Mouse (Mus musculus) hindbrain, embryonic 10.5 days (tissue): ENCODE results near the gene Olfr688. TPM values are rescaled to one million over a fixed set of nuclear protein-coding genes. Genes with fewer than 3 reads are reported as not detected.

Experiments used
- DNase-seq: peaks from one replicate; pipeline ENCODE4 v3.0.0-alpha.2; 2017; ENCODE audit warnings: low spot score
- H3K27ac ChIP-seq: fragments of 300-500 bp; sonication (generic); 2 replicates; pipeline ENCODE4 v1.5.1; 2016; ENCODE audit warnings: mild to moderate bottlenecking, moderate library complexity
- H3K27me3 ChIP-seq: fragments of 300-500 bp; sonication (generic); 2 replicates; pipeline ENCODE4 v1.6.1; 2016; ENCODE audit warnings: mild to moderate bottlenecking; ENCODE audit not compliant: poor library complexity, insufficient read depth, severe bottlenecking
- H3K36me3 ChIP-seq: fragments of 300-500 bp; sonication (generic); 2 replicates; pipeline ENCODE4 v1.6.1; 2016; ENCODE audit warnings: mild to moderate bottlenecking, moderate library complexity
- H3K4me1 ChIP-seq: fragments of 300-500 bp; sonication (generic); replicated peaks from 2 replicates; pipeline ENCODE4 v1.6.1; 2016; ENCODE audit warnings: mild to moderate bottlenecking
- H3K4me3 ChIP-seq: fragments of 300-500 bp; sonication (generic); 2 replicates; pipeline ENCODE4 v1.5.1; 2016; ENCODE audit warnings: mild to moderate bottlenecking, moderate library complexity
- H3K9me3 ChIP-seq: fragments of 300-500 bp; sonication (generic); 2 replicates; pipeline ENCODE4 v1.6.1; 2016; ENCODE audit warnings: mild to moderate bottlenecking, moderate library complexity
- WGBS: fragments of 180-500 bp; shearing (Covaris S2); methylation state at CpG from one replicate; pipeline ENCODE4 v1.1.7; 2016; 5-methylcytosine and 5-hydroxymethylcytosine counted together
- polyA plus RNA-seq: library from polyadenylated mRNA; unstranded; fragments of >200 nt; fragmentation: Nextera tagmentation; extraction: Ambion mirVana; gene quantifications from 2 replicates; pipeline ENCODE4 v1.2.1, GENCODE M21; 2016

The Olfr688 gene
- polyA plus RNA-seq, result not detected in 2 replicates

DNA sequence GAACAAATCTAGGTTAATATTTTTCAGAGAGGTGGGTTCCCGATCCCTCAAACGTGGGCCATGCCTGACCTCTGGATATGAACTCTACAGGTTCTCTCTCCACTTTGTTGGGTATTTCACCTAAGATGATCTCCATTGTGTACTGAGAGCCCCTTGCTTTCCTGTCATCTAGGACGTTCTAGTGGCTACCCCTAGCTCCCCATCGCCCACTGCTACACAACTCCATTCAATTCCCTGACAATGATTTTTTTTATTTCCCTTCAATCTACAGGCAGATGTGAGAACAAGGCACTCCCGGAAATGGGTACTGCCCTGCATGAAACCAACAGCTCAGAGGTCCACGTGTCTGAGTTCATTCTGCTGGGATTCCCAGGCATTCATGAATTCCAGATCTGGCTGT, at the start of gene Olfr688:
Gene Olfr688, plus strand, starts transcription at position 301 of the 400 bp plus-strand sequence.
- no peaks in the 10 kb centered on the region for H3K36me3 ChIP-seq
- no peak within 1 kb of the TSS for H3K4me3 ChIP-seq
- no peaks in the 10 kb centered on the region for H3K9me3 ChIP-seq
- H3K4me1 ChIP-seq, result no peaks in the 10 kb centered on the region
- H3K27me3 ChIP-seq, result no peaks in the 10 kb centered on the region
- WGBS, result 74% methylated on average over 6 of the region's 6 CpGs
- DNase-seq, result no peak
- H3K27ac ChIP-seq, result no peak within 1 kb of the TSS

DNA sequence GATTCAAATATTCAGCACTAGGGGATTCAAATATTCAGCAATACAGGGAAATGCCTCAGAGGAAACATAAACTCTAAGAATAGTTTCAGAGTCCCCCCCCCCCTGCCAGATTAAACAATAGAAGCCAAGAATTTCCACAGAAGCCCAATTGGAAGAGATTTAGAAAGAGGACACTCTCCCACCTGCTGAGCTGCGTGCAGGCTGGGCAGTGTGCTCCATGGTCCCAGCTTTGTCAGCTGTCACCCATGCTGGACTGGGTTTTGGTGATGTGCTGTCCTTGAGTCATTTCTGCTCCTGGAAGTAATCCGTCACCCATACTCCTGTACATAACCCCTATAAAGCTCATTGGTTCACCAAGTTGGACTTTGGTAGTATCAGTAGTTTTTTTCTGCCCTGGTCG, 40.2 kb upstream of the Olfr688 start:
- H3K4me3 ChIP-seq, result no peak overlapping the region
- H3K9me3 ChIP-seq, result no peaks in the 10 kb centered on the region
- no peaks in the 10 kb centered on the region for H3K36me3 ChIP-seq
- DNase-seq, result no peak
- no peaks in the 10 kb centered on the region for H3K27me3 ChIP-seq
- no peak overlapping the region for H3K27ac ChIP-seq
- no peaks in the 10 kb centered on the region for H3K4me1 ChIP-seq
- WGBS, result 86% methylated on average over 3 of the region's 3 CpGs

DNA sequence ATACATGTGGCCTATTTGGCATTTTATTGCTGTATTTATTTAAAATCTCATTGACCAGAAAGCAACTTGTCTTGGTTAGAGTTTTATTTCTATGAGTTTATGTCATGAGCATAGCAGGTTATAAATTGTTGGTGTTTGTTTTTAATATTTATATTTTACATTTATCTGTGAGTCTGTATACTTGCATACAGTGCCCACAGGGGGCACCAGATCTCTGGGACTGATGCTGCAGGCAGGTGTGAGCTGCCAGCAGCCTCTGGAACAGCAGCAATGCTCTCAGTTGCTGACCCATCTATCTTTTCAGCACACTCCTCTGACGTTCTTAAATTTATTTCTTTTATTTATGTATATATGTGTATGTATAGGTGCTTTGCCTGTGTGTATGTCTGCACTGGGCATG, 39.7 kb upstream of the Olfr688 start:
- no peak overlapping the region for H3K4me3 ChIP-seq
- DNase-seq, result no peak
- H3K27me3 ChIP-seq, result no peaks in the 10 kb centered on the region
- H3K36me3 ChIP-seq, result no peaks in the 10 kb centered on the region
- H3K4me1 ChIP-seq, result no peaks in the 10 kb centered on the region
- WGBS, result 65% methylated on average over 1 of the region's 1 CpGs
- no peak overlapping the region for H3K27ac ChIP-seq
- no peaks in the 10 kb centered on the region for H3K9me3 ChIP-seq

DNA sequence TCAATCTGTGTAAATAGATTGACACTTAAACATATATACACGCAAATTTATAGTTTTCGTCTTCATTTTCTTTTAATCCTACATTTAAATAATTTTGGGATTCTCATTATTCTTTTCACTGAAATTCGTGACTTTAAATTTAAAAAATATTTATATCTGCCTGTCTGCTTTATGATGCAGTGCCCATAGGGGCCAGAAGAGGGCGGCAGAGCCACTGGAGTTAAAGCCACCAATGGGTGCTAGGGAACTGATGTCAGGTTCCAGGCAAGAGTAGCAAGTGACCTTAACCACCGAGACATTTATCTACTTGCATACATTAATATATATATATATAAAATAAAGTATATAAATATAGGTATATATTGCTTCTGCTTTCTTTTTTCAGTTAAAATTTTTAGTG, 31.2 kb upstream of the Olfr688 start:
- no peaks in the 10 kb centered on the region for H3K9me3 ChIP-seq
- H3K27ac ChIP-seq, result no peak overlapping the region
- H3K36me3 ChIP-seq, result no peaks in the 10 kb centered on the region
- WGBS, result 68% methylated on average over 5 of the region's 5 CpGs
- no peaks in the 10 kb centered on the region for H3K4me1 ChIP-seq
- H3K27me3 ChIP-seq, result no peaks in the 10 kb centered on the region
- DNase-seq, result no peak
- no peak overlapping the region for H3K4me3 ChIP-seq

DNA sequence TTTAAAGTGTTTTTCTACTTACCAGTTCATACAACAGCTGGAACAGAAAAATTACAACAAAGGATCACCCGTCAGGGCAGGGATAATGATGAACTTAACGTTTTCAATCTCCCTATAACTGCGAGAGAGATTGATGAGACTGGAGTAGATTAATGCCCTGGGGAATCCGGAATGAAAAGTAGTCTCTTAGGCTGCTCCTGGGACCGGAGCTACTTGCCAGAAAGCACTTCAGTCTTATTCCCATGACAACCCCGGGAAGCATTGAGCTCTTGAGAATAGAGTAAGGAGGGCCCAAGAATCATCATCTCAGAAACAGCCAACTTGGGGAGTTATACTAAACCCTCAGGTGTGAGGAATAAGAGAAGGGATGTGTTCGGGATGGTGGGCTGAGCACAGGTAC, 15.5 kb upstream of the Olfr688 start:
- Histone ChIP-seq H3K36me3 (no peaks in the 10 kb centered on the region), H3K27ac (no peak overlapping the region), H3K9me3 (no peaks in the 10 kb centered on the region), H3K4me3 (no peak overlapping the region), H3K4me1 (no peaks in the 10 kb centered on the region), H3K27me3 (no peaks in the 10 kb centered on the region)
- 80% methylated on average over 7 of the region's 7 CpGs for WGBS
- DNase-seq, result no peak

DNA sequence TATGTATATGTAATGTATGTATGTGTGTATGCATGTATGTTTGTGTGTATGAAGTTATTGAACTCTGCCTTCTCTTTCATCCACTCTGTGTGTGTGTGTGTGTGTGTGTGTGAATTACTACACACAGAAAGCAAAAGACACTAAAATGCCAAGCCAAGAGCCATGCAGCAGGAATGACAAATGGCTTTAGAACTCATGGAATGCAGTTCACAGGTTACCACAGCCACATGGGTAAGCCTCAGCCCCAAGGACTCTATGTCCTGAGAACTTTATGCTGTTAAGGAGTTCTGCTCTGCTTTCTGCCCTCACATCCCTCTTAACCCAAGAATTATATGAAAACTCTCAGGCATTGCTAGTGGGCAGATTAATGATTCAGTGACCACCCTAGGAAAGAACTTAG, 2.2 kb downstream of the Olfr688 start:
- no peak overlapping the region for H3K27ac ChIP-seq
- no peak for DNase-seq
- no peaks in the 10 kb centered on the region for H3K9me3 ChIP-seq
- no peaks in the 10 kb centered on the region for H3K4me1 ChIP-seq
- H3K4me3 ChIP-seq, result no peak overlapping the region
- H3K27me3 ChIP-seq, result no peaks in the 10 kb centered on the region
- no peaks in the 10 kb centered on the region for H3K36me3 ChIP-seq

DNA sequence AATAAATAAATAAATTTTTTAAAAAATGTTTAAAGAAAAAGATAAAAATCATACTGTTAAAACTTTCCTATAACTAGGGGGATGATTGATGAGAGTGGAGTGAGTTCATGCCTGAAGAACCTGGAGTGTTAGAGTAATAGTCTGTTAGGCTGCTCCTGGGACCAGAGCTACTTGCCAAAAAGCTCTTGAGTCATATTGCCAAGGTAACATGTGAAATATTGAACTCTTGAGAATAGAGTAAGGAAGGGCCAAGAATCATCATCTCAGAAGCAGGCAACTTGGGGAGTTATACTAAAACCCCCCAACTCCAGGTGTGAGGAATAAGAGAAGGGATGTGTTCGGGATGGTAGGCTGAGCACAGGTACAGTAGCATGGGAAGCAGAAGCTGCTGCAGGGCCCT, 23.0 kb downstream of the Olfr688 start, which contains the start of gene Olfr689:
Gene Olfr689, plus strand, starts transcription at position 301 of the 400 bp plus-strand sequence.
- 81% methylated on average over 1 of the region's 1 CpGs for WGBS
- H3K27ac ChIP-seq, result no peak within 1 kb of the TSS
- peaks cover 3% of the 10 kb centered on the region; the same call in 1 of the 2 replicates for H3K9me3 ChIP-seq
- H3K36me3 ChIP-seq, result no peaks in the 10 kb centered on the region
- no peak for DNase-seq
- H3K4me3 ChIP-seq, result no peak within 1 kb of the TSS
- no peaks in the 10 kb centered on the region for H3K27me3 ChIP-seq
- no peaks in the 10 kb centered on the region for H3K4me1 ChIP-seq

DNA sequence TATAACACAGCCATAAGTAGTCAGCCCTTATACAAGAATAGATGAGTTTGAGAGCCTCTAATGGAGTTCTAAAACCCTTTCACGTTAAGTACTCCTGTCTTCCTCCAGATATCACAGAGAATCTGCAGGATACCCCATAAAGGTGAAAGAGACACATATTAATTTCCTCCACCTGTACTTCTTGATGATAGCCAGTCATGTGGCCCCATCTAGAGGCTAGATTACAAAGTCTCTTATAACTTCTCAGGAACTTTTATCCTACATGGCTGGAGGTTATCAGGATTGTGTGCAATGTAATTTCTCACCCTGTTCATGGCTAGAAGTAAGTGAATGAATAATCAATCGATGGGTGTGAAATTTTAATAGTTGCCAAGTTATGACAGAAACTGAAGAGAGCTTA, 37.4 kb downstream of the Olfr688 start:
- H3K27me3 ChIP-seq, result no peaks in the 10 kb centered on the region
- no peak for DNase-seq
- no peak overlapping the region for H3K4me3 ChIP-seq
- no peaks in the 10 kb centered on the region for H3K9me3 ChIP-seq
- H3K4me1 ChIP-seq, result no peaks in the 10 kb centered on the region
- no peak overlapping the region for H3K27ac ChIP-seq
- 72% methylated on average over 2 of the region's 2 CpGs for WGBS
- no peaks in the 10 kb centered on the region for H3K36me3 ChIP-seq

DNA sequence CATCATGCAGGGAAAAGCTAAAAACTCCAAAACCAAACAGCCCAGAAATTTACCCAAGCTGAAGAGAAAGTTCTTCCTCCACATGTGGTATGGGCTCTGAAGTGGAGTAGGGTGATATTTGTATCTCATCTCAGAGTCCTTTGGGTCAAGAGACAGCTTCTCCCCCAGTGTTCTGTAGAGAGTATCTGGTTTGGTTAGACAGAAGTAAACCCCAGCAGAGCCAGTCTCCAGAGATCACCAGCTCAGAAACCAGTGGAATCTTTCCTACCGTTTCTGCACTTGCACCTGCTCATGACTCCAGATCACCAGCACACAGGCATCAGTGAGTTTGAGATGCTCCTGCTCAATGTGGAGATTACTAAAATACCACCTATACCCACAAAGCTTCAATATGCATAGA, 46.1 kb downstream of the Olfr688 start, which contains the start of gene Olfr690:
Gene Olfr690, minus strand, starts transcription at position 101 of the 400 bp plus-strand sequence.
- WGBS, result 87% methylated on average over 1 of the region's 1 CpGs
- no peak for DNase-seq
- no peaks in the 10 kb centered on the region for H3K9me3 ChIP-seq
- H3K4me1 ChIP-seq, result no peaks in the 10 kb centered on the region
- H3K4me3 ChIP-seq, result no peak within 1 kb of the TSS
- no peaks in the 10 kb centered on the region for H3K36me3 ChIP-seq
- no peaks in the 10 kb centered on the region for H3K27me3 ChIP-seq
- H3K27ac ChIP-seq, result no peak within 1 kb of the TSS

Other genes starting within 250 kb of the Olfr688 start
- not detected in 2 replicates for gene Olfr677, start 236.7 kb upstream of the Olfr688 start, polyA plus RNA-seq
- not detected in 2 replicates for gene Olfr678, start 223.6 kb upstream of the Olfr688 start, polyA plus RNA-seq
- not detected in 2 replicates for gene Olfr679, start 206.9 kb upstream of the Olfr688 start, polyA plus RNA-seq
- not detected in 2 replicates for gene Olfr680-ps1, start 195.3 kb upstream of the Olfr688 start, polyA plus RNA-seq
- gene Olfr681, start 171.3 kb upstream of the Olfr688 start, polyA plus RNA-seq, result not detected in 2 replicates
- not detected in 2 replicates for gene Olfr683, start 141.1 kb upstream of the Olfr688 start, polyA plus RNA-seq
- gene Olfr684, start 124.4 kb upstream of the Olfr688 start, polyA plus RNA-seq, result not detected in 2 replicates
- not detected in 2 replicates for gene Olfr685, start 102.1 kb upstream of the Olfr688 start, polyA plus RNA-seq
- not detected in 2 replicates for gene Olfr686, start 80.6 kb upstream of the Olfr688 start, polyA plus RNA-seq
- gene Olfr689, start 23.1 kb downstream of the Olfr688 start, polyA plus RNA-seq, result not detected in 2 replicates
- not detected in 2 replicates for gene Olfr690, start 46.0 kb downstream of the Olfr688 start, polyA plus RNA-seq
- not detected in 2 replicates for gene Olfr691, start 54.2 kb downstream of the Olfr688 start, polyA plus RNA-seq
- gene Olfr692, start 80.1 kb downstream of the Olfr688 start, polyA plus RNA-seq, result not detected in 2 replicates
- gene Gm5901, start 86.9 kb downstream of the Olfr688 start, polyA plus RNA-seq, result not detected in 2 replicates
- gene Fam160a2, start 112.0 kb downstream of the Olfr688 start, polyA plus RNA-seq, result 39.9 and 41.6 TPM in 2 replicates
- gene Cnga4, start 116.5 kb downstream of the Olfr688 start, polyA plus RNA-seq, result 0.13 TPM in 1 of 2 replicates, not detected in the other
- 0.49 and 0.60 TPM in 2 replicates for gene Cckbr, start 137.6 kb downstream of the Olfr688 start, polyA plus RNA-seq
- 23.0 and 32.2 TPM in 2 replicates for gene Cavin3, start 194.2 kb downstream of the Olfr688 start, polyA plus RNA-seq